Mouse (Mus musculus) megakaryocyte, adult 5-6 weeks (primary cell): ENCODE measurements around the gene Rbm15. TPM values are rescaled to one million over a fixed set of nuclear protein-coding genes. Genes with fewer than 3 reads are reported as not detected.

Source experiments
- ATAC-seq: 2 replicates; pipeline ENCODE4 v1.8.0; 2016; ENCODE audit warnings: mild to moderate bottlenecking, inconsistent platforms; ENCODE audit not compliant: poor library complexity, severe bottlenecking
- total RNA-seq, 2 experiments: library from RNA; stranded (forward) in 1 of 2; stranded (reverse) in 1 of 2; fragments of 153-499, 151-499 nt in 1 of 2; fragments of 221-1000, 200-1000 nt in 1 of 2; gene quantifications; 2 replicates each; pipeline versions ENCODE4 v1.2.3 to v1.2.4; 2015 to 2017

Gene Rbm15
- total RNA-seq (2015), result 38.8 and 40.8 TPM in 2 replicates
- 28.6 and 31.3 TPM in 2 replicates for total RNA-seq (2017)

DNA sequence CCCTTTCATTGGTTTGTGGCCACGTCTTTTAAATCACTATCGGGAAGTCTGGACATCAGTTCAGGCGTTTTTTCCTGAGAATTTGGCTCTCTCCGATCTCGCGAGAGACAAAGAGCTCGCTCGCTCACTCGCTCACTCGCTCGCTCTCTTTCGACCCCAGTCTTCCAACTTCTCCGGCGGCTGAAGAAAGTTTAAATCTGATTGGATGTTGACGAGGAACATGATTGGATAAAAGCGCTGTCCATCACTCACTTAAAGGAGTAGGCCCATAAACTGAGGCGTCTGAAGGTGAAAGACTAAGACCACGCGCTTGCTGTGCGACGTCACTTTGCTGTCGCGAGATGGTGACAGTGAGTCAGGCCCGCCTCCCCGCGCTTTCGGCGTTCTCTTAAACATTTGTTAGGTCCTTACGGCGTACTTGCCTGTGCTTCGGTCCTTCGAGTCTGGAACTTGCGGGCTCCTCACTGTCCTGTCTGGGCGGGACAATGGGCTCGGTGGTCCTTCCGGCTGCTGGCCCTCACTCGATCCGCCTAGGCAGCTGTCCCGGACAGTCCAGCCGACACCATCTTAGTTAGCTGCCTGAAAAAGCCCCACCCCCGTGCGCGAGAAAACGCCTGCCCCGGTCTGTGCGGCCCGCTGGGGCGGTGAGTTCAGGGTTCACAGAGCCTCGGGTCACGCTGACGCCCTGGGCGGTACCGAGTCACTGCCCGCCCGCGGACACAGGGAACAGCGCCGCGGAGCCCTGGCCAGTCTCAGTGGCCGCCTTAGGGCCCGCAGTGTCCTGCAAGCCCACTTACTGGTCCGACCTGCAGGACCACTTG lies at the start of gene Rbm15:
Gene Rbm15 (minus strand): TSS at position 293 of the 821 bp plus-strand sequence.
- peak; percentile 71 for ATAC-seq

GRCm38 (mm10) chr3:107379422-107379821 lies 45.9 kb upstream of the Rbm15 start:
- peak; percentile 93 for ATAC-seq

- ATAC-seq, result no peak
Measured at GRCm38 (mm10) chr3:107378626-107379025, 45.2 kb upstream of the Rbm15 start.

DNA sequence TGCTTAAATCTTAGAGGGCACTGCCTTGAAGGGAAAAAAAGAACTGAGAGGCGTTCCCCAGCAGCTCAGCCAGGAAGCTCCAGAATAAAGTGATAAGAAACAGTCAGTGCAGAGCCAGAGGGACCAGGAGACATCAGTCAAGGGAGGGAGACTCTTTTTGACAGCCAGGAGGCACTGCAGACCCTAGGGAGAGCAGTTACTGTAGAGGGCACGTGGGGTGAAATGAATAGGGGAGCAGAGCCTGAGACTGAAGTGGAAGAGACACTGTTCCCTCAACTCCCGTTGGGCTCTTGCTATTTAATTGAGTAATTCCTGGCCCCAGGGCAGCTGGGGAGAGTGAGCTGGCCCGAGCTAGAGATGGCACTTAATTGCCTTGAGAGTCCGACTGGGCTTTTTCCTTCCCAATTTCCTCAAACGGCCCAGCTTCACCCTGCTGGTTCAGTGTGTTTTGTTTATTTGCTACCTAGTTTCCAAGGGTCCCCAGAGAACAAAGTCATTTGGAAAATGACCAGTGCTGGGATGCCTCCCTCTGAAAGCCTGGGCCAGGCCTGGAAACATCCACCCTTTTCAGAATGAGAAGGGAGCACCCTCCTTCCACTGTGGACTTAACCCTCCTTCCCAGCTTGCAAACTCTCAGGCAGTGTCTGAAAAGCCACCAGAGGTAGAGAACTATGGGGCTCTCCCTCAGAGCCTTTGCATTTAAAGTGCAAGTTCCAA lies 41.6 kb upstream of the Rbm15 start:
- no peak for ATAC-seq

- no peak for ATAC-seq
Measured at GRCm38 (mm10) chr3:107369156-107369555, 35.7 kb upstream of the Rbm15 start.

GRCm38 (mm10) chr3:107367938-107368599 lies 34.6 kb upstream of the Rbm15 start:
- ATAC-seq, result no peak

- ATAC-seq, result no peak
Measured at GRCm38 (mm10) chr3:107365341-107365740, 31.9 kb upstream of the Rbm15 start.

GRCm38 (mm10) chr3:107363391-107363790 lies 29.9 kb upstream of the Rbm15 start:
- no peak for ATAC-seq

GRCm38 (mm10) chr3:107360341-107360740 lies 26.9 kb upstream of the Rbm15 start:
- no peak for ATAC-seq

DNA sequence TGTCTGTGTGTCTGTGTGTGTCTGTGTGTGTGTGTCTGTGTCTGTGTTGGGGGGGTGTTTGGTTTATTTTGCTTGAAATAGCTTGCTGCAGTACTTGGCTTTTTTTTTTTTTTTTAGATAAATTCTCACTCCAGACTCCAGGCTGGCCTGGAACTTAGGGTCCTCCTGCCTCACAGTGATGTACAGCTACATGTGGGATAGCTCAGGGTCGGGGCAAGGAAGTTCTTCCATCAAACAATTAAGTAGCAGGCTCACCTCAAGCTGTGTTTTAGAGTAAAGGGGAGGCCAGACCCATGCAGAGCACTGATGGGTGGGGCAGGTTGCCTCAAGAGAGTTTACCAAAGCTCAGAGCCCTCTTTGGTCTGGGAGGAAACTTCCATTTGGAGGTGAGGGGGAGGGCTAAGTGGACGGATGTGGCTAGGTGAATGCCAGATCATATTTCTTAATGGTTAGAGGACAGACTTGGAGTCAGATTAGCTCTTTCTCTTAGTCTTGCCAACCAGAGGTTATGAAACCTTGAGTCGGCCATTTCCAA lies 24.3 kb upstream of the Rbm15 start:
- ATAC-seq, result no peak

- peak; percentile 92 for ATAC-seq
Measured at GRCm38 (mm10) chr3:107356964-107357441, 23.5 kb upstream of the Rbm15 start.

DNA sequence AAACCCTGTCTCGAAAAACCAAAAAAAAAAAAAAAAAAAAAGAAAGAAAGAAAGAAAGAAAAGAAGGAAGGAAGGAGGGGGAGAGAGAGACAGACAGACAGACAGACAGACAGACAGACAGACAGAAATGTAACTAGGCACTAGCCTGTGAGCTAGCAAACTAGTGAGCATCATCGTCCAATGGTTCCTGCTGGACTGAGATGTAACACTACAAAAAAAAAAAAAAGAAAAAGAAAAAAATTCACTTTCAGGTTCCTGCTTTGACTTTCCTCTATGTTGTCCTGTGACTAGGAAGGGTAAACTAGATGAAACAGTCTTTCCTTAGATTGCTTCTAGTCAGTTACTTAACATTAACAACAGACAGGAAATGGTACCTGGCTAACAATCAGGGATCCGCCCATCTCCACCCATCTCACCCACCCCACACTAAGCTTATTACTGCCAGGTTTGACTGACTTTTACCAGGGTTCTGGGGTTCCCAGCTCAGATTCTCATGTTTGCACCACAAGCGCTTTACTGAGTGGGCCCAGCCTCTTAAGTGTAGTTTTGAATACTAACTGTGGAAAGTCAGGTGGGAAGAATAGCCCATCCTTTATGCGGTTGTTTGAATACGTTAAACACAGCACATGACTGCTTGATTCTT lies 22.3 kb upstream of the Rbm15 start:
- ATAC-seq, result no peak

GRCm38 (mm10) chr3:107351706-107352105 lies 18.2 kb upstream of the Rbm15 start:
- ATAC-seq, result no peak

DNA sequence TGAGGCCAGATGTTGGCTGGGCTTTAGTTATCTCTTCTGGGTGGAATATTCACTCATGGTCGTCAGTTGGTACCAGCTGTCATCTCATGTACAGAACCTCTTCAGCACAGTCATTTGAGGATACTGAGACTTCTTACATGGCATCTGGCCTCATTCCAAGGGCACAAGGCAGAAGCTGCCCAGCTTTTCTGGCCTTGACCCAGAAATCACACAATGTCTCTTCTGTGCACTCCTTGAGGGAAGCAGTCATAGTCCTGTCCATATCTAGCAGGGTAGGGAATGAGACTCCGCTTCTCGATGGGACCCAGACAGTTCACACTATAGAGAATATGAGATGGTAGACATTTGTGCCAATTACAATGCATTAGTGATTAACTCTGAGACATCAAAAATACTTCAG lies 15.5 kb upstream of the Rbm15 start:
- ATAC-seq, result no peak

DNA sequence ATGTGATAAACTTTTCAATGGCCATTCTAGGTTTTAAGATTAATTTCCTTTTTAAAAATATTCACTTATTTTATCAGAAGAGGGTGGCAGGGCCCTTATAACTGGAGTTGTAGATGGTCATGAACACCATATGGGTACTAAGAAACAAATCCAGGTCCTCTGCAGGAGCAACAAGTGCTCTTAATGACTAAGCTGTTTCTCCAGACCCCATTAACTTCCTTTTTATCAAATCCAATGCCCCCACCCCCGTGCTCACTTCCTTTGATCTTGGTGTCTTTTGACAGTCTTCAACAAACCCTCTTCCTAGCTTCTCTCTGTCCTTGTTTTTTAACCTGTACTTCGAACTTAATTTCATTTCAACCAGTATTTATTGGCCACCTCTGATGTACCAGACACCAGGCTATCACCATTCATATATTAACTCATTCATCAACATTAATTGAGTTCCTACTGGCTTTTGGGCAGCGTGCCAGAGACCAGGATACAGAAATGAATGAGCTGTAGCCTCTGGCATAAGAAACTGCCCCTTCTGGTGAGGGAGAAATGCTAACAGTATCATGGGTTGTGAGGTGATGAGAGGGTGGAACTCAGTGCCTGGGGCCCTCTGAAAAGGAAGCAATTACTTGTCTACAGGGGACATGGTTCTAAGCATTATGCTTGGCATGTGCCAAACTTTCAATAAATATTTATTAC lies 11.7 kb upstream of the Rbm15 start:
- peak; percentile 40 for ATAC-seq

- ATAC-seq, result no peak
Measured at GRCm38 (mm10) chr3:107343971-107344370, 10.5 kb upstream of the Rbm15 start.

GRCm38 (mm10) chr3:107334202-107334934 lies 895 bp upstream of the Rbm15 start:
- no peak for ATAC-seq

DNA sequence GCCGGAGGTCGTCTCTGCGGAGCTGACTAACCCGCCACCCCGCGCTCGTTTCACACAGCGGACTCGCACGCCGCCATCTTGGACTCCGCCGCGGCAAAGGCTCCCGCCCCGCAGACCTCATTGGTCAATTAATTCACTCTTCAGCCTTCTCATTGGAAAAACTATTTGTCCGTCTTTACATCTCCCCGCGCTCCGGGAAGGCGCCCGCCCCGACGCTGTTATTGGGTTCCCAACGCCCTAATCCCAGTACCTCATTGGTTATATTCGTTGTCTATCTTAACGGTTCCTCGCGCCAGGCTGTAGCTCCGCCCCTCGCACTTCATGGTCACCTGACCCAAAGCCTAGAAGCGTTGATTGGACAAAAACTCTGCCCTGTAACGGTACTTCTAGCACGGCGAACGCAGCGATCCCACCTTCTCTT lies 503 bp downstream of the Rbm15 start:
- ATAC-seq, result peak; percentile 75
